Mouse (Mus musculus) intestine, postnatal 0 days (tissue): ENCODE data around the gene Scamp3. TPM values are rescaled to one million over a fixed set of nuclear protein-coding genes. Genes with fewer than 3 reads are reported as not detected.
A peak's percentile ranks its signal among the peaks of the same experiment; 100 is the strongest.

Experiments
- ATAC-seq: fragments of 200-750 bp; cut with Nextera tagmentation; 2 replicates; pipeline ENCODE4 v1.8.0; 2017; ENCODE audit warnings: mild to moderate bottlenecking, moderate TSS enrichment, moderate library complexity
- H3K27ac ChIP-seq: fragments of 300-500 bp; sonication (generic); 2 replicates; pipeline ENCODE4 v1.5.1; 2014; ENCODE audit warnings: mild to moderate bottlenecking, low read depth, low read length, moderate library complexity
- H3K27me3 ChIP-seq: fragments of 300-500 bp; sonication (generic); replicated peaks from 2 replicates; pipeline ENCODE4 v1.6.1; 2014; ENCODE audit warnings: low read length, mixed read lengths; ENCODE audit not compliant: control insufficient read depth, insufficient read depth
- H3K36me3 ChIP-seq: fragments of 300-500 bp; sonication (generic); 2 replicates; pipeline ENCODE4 v1.6.1; 2014; ENCODE audit warnings: mild to moderate bottlenecking, moderate library complexity; ENCODE audit not compliant: control insufficient read depth, insufficient read depth
- H3K4me1 ChIP-seq: fragments of 300-500 bp; sonication (generic); replicated peaks from 2 replicates; pipeline ENCODE4 v1.6.1; 2014; ENCODE audit warnings: antibody characterized with exemption, low read length, mixed read lengths; ENCODE audit not compliant: control insufficient read depth, insufficient read depth
- H3K4me2 ChIP-seq: fragments of 300-500 bp; sonication (generic); replicated peaks from 2 replicates; pipeline ENCODE4 v1.6.1; 2014; ENCODE audit warnings: low read depth, mild to moderate bottlenecking, moderate library complexity
- H3K4me3 ChIP-seq: fragments of 300-500 bp; sonication (generic); 2 replicates; pipeline ENCODE4 v1.5.1; 2014; ENCODE audit warnings: low read depth, low read length
- H3K9ac ChIP-seq: fragments of 300-500 bp; sonication (generic); 2 replicates; pipeline ENCODE4 v1.6.1; 2014; ENCODE audit warnings: mild to moderate bottlenecking, low read depth, low read length
- H3K9me3 ChIP-seq: fragments of 300-500 bp; sonication (generic); 2 replicates; pipeline ENCODE4 v1.6.1; 2016; ENCODE audit warnings: mixed run types; ENCODE audit not compliant: control insufficient read depth
- CTCF ChIP-seq: sonication (generic); IDR thresholded peaks from 2 replicates; pipeline ENCODE4 v1.5.1; 2016; ENCODE audit warnings: low read depth, mild to moderate bottlenecking, control low read depth, antibody characterized with exemption, moderate library complexity
- WGBS: fragments of 180-500 bp; shearing (Covaris S2); extraction: QIAGEN DNeasy Blood & Tissue Kit; methylation state at CpG from one replicate; pipeline ENCODE4 v1.1.7; 2014; 5-methylcytosine and 5-hydroxymethylcytosine counted together
- polyA plus RNA-seq: library from polyadenylated mRNA; unstranded; fragments of >200 nt; fragmentation: Nextera tagmentation; extraction: Ambion mirVana; gene quantifications from 2 replicates; pipeline ENCODE4 v1.2.1, GENCODE M21; 2015

Scamp3 gene
- polyA plus RNA-seq, 1 experiment from 2014 or later: 80.5 TPM

GRCm38 (mm10) chr3:89190436-89190835, 13.2 kb downstream of the Scamp3 start:
- H3K4me1 ChIP-seq: no peaks in the 10 kb centered on the region
- 81% methylated on average over 8 of the region's 8 CpGs for WGBS
- no peak overlapping the region for H3K9ac ChIP-seq
- ATAC-seq: no peak
- H3K27ac ChIP-seq: no peak overlapping the region
- no peaks in the 10 kb centered on the region for H3K27me3 ChIP-seq
- no peaks in the 10 kb centered on the region for H3K9me3 ChIP-seq
- H3K4me2 ChIP-seq: no peak overlapping the region
- TF ChIP-seq CTCF: no peak
- no peaks in the 10 kb centered on the region for H3K36me3 ChIP-seq
- H3K4me3 ChIP-seq: no peak overlapping the region

- no peaks in the 10 kb centered on the region for H3K9me3 ChIP-seq
- no peak for ATAC-seq
- H3K4me2 ChIP-seq: no peak overlapping the region
- TF ChIP-seq CTCF: peak; percentile 41; the same call in 1 of the 2 replicates
- no peaks in the 10 kb centered on the region; the same call in 1 of the 2 replicates for H3K4me1 ChIP-seq
- no peak overlapping the region for H3K27ac ChIP-seq
- WGBS: 68% methylated on average over 1 of the region's 1 CpGs
- H3K9ac ChIP-seq: no peak overlapping the region
- no peaks in the 10 kb centered on the region for H3K27me3 ChIP-seq
- no peaks in the 10 kb centered on the region for H3K36me3 ChIP-seq
- no peak overlapping the region for H3K4me3 ChIP-seq
Observed at GRCm38 (mm10) chr3:89193351-89193750, 16.1 kb downstream of the Scamp3 start.

- H3K27ac ChIP-seq: no peak overlapping the region
- no peaks in the 10 kb centered on the region for H3K27me3 ChIP-seq
- H3K36me3 ChIP-seq: no peaks in the 10 kb centered on the region
- no peaks in the 10 kb centered on the region for H3K9me3 ChIP-seq
- peak; percentile 69 for TF ChIP-seq CTCF
- no peak overlapping the region for H3K4me3 ChIP-seq
- no peak for ATAC-seq
- no peak overlapping the region for H3K4me2 ChIP-seq
- 96% methylated on average over 2 of the region's 2 CpGs for WGBS
- no peaks in the 10 kb centered on the region; the same call in 1 of the 2 replicates for H3K4me1 ChIP-seq
- no peak overlapping the region for H3K9ac ChIP-seq
Observed at GRCm38 (mm10) chr3:89193853-89194252, 16.6 kb downstream of the Scamp3 start.

- WGBS: 7% methylated on average over 33 of the region's 33 CpGs
- no peaks in the 10 kb centered on the region for H3K36me3 ChIP-seq
- peak; percentile 90 for ATAC-seq
Observed at GRCm38 (mm10) chr3:89195979-89196877, 19.0 kb downstream of the Scamp3 start.

GRCm38 (mm10) chr3:89199839-89200238, 22.6 kb downstream of the Scamp3 start:
- 80% methylated on average over 3 of the region's 3 CpGs for WGBS

More at GRCm38 (mm10) chr3:89195979-89196877, 19.0 kb downstream of the Scamp3 start:
- TF ChIP-seq CTCF: peak; percentile 77
- Histone ChIP-seq H3K27me3 (no peaks in the 10 kb centered on the region), H3K9me3 (no peaks in the 10 kb centered on the region), H3K4me3 (peak overlapping the region; percentile 43), H3K4me2 (peak overlapping the region; percentile 64), H3K4me1 (no peaks in the 10 kb centered on the region; the same call in 1 of the 2 replicates), H3K9ac (peak overlapping the region; percentile 50), H3K27ac (peak overlapping the region; percentile 70)

GRCm38 (mm10) chr3:89202253-89203141, 25.2 kb downstream of the Scamp3 start, which contains the start of gene Gba:
TSS of gene Gba (plus strand) at chr3:89202928.
- peak within 1 kb of the TSS; percentile 76 for H3K9ac ChIP-seq
- WGBS: 24% methylated on average over 13 of the region's 13 CpGs
- no peaks in the 10 kb centered on the region for H3K9me3 ChIP-seq
- no peak for TF ChIP-seq CTCF
- H3K4me2 ChIP-seq: peak within 1 kb of the TSS; percentile 72
- no peaks in the 10 kb centered on the region for H3K27me3 ChIP-seq
- no peaks in the 10 kb centered on the region for H3K4me1 ChIP-seq
- H3K36me3 ChIP-seq: peaks cover 33% of the 10 kb centered on the region
- peak within 1 kb of the TSS; percentile 16; the same call in 1 of the 2 replicates for H3K27ac ChIP-seq
- H3K4me3 ChIP-seq: peak within 1 kb of the TSS; percentile 65
- ATAC-seq: peak; percentile 72

More at GRCm38 (mm10) chr3:89199839-89200238, 22.6 kb downstream of the Scamp3 start:
- no peaks in the 10 kb centered on the region for H3K9me3 ChIP-seq
- H3K4me3 ChIP-seq: no peak overlapping the region
- TF ChIP-seq CTCF: no peak
- H3K27me3 ChIP-seq: no peaks in the 10 kb centered on the region
- no peak overlapping the region for H3K27ac ChIP-seq
- H3K9ac ChIP-seq: no peak overlapping the region
- peaks cover 9% of the 10 kb centered on the region; the same call in 1 of the 2 replicates for H3K36me3 ChIP-seq
- ATAC-seq: no peak
- H3K4me1 ChIP-seq: no peaks in the 10 kb centered on the region; the same call in 1 of the 2 replicates
- no peak overlapping the region for H3K4me2 ChIP-seq
